Mouse (Mus musculus): ENCODE results near the gene Nup107. TPM values are rescaled to one million over a fixed set of nuclear protein-coding genes. Genes with fewer than 3 reads are reported as not detected.
"Not testable (repeated sequence)": the region's sequence is repeated elsewhere in the genome, so short reads cannot be mapped to it uniquely, and the experiment has no call there.

The Nup107 gene
- total RNA-seq, 2 experiments from 2014 or later, result 14.0 to 14.7 TPM

- DNase-seq (ENCODE audit: low spot score in 2 of 2), result no peak
Measured at GRCm38 (mm10) chr10:117725671-117726070, 66.8 kb downstream of the Nup107 start.

DNA sequence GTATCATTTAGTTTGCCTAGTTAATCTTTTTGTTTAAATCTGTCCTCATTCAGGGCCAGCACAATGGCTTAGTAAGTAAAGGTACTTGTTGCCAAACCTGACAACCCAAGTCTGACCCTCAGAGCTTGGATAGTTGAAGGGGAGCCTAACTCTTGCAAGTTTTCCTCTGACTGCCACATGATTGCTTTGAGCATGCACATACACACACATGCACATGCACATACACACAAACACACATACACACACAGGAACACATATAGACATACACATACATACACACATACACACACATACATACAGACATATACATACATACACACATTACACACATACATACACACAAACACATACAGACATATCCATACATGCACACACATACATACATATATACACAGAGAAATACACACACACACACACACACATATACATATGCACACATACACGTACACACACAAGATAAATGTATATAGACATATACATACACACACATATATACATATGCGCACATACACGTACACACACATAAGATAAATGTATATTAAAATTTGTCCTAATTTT, 67.6 kb downstream of the Nup107 start:
- DNase-seq (ENCODE audit: low spot score in 2 of 2), result no peak

GRCm38 (mm10) chr10:117724136-117724718, 68.3 kb downstream of the Nup107 start:
- no peak for DNase-seq (ENCODE audit: low spot score in 2 of 2)

DNA sequence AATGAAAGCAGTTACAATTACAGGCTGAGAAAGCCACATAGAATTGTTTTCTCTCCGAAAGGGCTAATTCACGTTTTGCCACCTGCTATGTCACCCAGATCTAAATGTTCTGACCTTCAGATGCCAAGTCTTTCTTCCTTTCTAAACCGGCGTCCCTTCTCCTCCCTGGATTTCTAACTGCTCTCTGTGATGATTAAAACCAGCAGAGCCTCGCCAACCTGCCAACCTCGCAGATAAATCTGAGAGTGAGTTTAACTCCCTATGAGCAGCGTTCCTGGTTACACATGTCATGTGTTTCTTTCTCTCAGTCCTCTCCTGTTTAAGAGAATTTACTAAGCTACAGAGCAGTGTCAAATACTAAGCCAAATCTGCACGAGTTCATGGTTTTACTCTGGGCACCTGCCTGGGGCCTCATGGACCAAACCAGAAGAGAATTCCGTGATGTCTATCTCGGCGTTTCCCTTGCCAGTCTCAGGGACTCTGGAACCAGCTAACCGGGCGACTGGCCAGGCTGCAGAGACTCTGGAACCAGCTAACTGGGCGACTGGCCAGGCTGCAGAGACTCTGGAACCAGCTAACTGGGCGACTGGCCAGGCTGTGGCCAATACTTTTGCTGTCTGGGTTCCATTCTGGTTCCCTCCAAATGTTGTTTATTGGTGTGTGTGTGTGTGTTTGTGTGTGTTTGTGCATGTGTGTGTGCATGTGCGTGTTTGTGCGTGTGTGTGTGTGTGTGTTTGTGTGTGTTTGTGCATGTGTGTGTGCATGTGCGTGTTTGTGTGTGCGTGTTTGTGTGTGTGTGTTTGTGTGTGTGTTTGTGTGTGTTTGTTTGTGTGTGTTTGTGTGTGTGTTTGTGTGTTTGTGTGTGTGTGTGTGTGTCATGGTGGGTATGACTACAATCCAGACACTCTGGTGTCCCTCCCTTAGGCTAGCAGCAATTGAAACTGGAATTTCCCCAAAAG, 74.1 kb downstream of the Nup107 start:
- DNase-seq (ENCODE audit: low spot score in 2 of 2), result peak; percentile 50 to 52

DNA sequence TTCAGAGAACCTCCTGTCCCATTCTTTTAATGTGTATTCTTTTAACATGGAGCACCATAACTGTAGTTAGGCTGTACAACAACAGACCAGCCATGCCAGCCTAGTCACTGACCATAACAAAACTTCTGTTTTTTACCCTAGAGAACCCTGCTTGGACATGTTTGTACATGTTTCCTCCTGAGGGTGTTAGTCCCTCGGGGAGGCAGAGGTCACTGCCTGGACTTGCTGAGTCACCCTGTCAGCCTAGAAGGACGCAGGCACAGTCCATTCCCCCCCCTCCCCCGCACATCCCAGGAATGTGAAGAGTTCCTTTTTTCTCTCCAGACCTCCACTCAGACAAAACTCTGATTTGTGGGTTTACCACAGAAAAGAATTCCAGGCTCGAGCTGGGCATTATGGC, 74.9 kb downstream of the Nup107 start:
- DNase-seq (ENCODE audit: low spot score in 2 of 2), result no peak

DNA sequence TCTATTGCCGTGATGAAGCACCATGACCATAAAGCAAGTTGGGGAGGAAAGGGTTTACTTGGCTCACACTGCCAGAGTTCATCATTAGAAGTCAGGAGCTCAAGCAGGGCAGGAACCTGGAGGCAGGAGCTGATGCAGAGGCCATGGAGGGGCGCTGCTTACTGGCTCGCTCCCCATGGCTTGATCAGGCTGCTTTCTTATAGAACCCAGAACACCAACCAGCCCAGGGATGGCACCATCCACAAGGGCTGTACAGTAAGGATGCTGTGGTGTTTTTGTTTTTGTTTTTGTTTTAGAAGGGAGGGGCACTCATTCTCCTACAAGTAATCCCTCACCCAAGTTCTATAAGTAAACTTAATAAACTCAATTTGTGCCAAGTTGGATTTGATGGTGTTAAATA, 75.8 kb downstream of the Nup107 start:
- no peak for DNase-seq (ENCODE audit: low spot score in 2 of 2)

DNA sequence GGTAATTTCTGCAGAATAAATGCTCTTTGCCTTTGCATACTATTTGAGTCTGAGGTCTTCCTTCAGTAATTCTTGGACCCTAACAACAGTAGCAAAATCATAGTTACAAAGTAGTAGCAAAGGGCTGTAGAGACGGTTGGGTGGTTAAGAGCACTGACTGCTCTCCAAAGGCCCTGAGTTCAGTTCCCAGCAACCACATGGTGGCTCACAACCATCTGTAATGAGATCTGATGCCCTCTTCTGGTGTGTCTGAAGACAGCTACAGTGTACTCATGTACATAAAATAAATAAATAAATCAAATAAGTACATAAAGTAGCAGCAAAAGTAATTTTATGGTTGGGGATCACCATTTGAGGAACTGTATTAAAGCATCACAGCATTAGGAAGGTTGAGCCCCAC, 76.9 kb downstream of the Nup107 start:
- not testable (repeated sequence) for DNase-seq (ENCODE audit: low spot score in 2 of 2)

GRCm38 (mm10) chr10:117714928-117715500, 77.5 kb downstream of the Nup107 start:
- no peak for DNase-seq (ENCODE audit: low spot score in 2 of 2)

DNA sequence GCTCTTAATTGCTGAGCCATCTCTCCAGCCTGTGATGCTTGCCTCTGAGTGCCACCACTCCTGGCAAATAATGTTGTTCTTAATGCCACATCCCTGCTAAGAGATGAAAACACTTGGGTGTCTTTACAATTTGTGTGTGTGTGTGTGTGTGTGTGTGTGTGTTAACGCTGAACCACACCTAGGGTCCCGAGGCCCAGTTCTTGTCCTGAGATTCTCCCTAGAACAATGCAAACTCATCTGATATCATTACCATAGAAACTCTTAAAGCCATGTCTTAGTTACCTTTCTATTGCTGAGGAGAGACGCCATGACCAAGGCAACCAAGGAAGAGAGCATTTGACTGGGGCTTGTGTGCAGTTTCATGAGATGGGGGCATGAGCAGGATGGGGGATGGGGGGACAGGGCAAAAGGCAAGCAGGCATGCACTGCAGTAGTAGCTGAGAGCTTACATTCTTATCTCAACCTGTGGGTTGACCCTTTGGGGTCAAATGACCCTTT, 78.4 kb downstream of the Nup107 start:
- no peak for DNase-seq (ENCODE audit: low spot score in 2 of 2)

GRCm38 (mm10) chr10:117713466-117713865, 79.0 kb downstream of the Nup107 start:
- no peak for DNase-seq (ENCODE audit: low spot score in 2 of 2)

- no peak for DNase-seq (ENCODE audit: low spot score in 2 of 2)
Measured at GRCm38 (mm10) chr10:117712871-117713270, 79.6 kb downstream of the Nup107 start.

DNA sequence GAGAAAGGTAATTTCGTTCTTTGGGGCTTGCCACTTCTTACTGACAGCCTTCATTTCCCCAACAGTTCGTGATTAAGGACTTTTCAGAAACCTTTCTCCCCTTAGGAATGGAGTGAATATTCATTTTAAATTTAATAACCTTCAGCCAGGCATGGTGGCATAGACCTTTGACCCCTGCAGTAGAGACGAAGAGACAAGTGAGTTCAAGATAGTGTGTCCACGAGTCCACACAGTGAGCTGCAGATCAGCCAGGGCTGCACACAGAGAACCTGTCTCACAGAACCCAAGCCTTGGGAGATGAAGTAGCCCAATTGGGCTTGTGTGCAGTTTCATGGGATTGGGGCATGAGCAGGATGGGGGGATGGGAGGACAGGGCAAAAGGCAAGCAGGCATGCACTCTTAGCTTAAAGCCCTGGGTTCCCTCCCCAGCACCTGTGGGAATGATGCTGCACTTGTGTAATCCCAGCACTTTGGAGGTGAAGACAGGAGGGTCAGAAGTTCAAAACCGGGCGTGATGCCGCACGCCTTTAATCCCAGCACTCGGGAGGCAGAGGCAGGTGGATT, 80.2 kb downstream of the Nup107 start:
- DNase-seq (ENCODE audit: low spot score in 2 of 2), result no peak

DNA sequence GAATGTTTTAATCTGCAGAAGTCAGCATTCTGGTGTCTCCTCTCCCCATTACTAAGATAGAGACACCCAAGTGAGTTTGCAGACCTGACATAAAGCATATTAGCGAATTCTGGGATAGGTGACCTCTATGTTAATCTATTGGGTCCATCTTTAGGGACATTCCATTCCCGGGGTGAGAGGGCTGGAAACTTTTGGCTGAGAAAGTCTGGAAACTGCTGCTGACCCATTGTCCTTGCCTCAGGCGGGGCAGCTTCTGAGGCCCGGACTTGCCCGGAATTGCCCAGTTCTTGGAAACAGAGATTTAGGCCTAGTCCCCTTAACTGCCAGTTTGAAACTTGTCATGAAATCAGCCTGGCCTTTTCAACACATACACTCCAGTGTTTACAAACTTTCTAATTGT, 81.1 kb downstream of the Nup107 start:
- no peak for DNase-seq (ENCODE audit: low spot score in 2 of 2)

- DNase-seq (ENCODE audit: low spot score in 2 of 2), result peak; percentile 96 to 99
Measured at GRCm38 (mm10) chr10:117710604-117711141, 81.8 kb downstream of the Nup107 start, which contains the start of gene Mdm2. Mdm2 (minus strand) TSS chr10:117710758.

GRCm38 (mm10) chr10:117709930-117710603, 82.4 kb downstream of the Nup107 start:
- peak; percentile 45 to 65 for DNase-seq (ENCODE audit: low spot score in 2 of 2)

- DNase-seq (ENCODE audit: low spot score in 2 of 2), result no peak
Measured at GRCm38 (mm10) chr10:117709326-117709830, 83.1 kb downstream of the Nup107 start.

- DNase-seq (ENCODE audit: low spot score in 2 of 2), result no peak
Measured at GRCm38 (mm10) chr10:117708856-117709255, 83.6 kb downstream of the Nup107 start.

- no peak for DNase-seq (ENCODE audit: low spot score in 2 of 2)
Measured at GRCm38 (mm10) chr10:117708376-117708775, 84.1 kb downstream of the Nup107 start.

GRCm38 (mm10) chr10:117707114-117707838, 85.2 kb downstream of the Nup107 start:
- no peak for DNase-seq (ENCODE audit: low spot score in 2 of 2)

All from left cerebral cortex, adult 18-20 months (tissue).